Mouse (Mus musculus): ENCODE measurements around the gene Jpt2. TPM values are rescaled to one million over a fixed set of nuclear protein-coding genes. Genes with fewer than 3 reads are reported as not detected.

Jpt2 gene
- 197 and 218 TPM in 2 replicates for polyA plus RNA-seq (2015; fragmentation: Nextera tagmentation; extraction: Ambion mirVana)

DNA sequence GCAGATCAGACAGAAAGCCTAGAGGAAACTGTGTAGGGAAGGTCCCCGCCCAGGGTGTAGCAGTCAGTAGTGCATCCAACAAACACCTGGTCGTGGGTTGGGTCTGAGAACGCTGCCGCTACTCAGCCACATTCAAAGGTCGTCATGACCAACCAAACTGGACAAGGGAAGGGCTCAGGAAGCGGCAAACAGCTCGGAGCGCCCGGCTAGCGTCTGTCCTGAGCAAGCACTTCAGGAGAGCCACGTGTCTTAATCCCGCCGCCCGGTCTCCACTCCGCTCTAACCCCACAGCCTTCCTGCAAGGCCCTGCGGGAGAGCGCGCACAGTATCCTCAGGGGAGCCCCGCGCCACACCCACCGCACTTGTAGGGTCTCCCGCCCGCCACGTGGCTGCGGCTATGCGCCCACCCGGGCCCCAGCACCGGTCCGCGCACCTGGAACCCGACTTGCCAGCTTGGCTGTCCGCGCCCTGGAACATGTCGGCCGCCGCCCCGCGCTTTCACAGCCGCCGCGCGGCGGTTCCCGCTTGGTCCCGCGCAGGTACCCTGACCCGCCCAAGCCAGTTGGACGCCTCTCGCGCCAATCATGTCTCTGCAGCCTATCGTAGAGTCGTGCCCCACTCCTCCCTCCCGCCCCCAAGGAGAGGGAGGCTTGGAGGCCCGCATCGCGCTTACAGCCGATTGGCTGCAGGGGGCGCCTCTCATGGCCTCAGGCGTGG is at the start of gene Jpt2:
Gene Jpt2, minus strand, starts transcription at position 555 of the 717 bp plus-strand sequence.
- Histone ChIP-seq H3K27me3 (ENCODE audit: insufficient read depth, low read length) (no peaks in the 10 kb centered on the region), H3K4me2 (replicated peaks; ENCODE audit: low read depth, low read length) (peak within 1 kb of the TSS; percentile 70), H3K4me3 (ENCODE audit: low read length) (peak within 1 kb of the TSS; percentile 95), H3K9me3 (ENCODE audit: low read length) (no peaks in the 10 kb centered on the region), H3K36me3 (ENCODE audit: insufficient read depth, low read length) (peaks cover 41% of the 10 kb centered on the region), H3K4me1 (ENCODE audit: insufficient read depth, low read length) (peaks cover 11% of the 10 kb centered on the region), H3K9ac (replicated peaks; ENCODE audit: low read length) (peak within 1 kb of the TSS; percentile 90), H3K27ac (ENCODE audit: low read length) (peak within 1 kb of the TSS; percentile 84)
- WGBS, result 0% methylated on average over 58 of the region's 59 CpGs
- ATAC-seq (ENCODE audit: low FRiP score, low TSS enrichment), result peak; percentile 100

- H3K9me3 ChIP-seq (ENCODE audit: low read length), result no peaks in the 10 kb centered on the region
- ATAC-seq (ENCODE audit: low FRiP score, low TSS enrichment), result no peak
- peaks cover under 1% of the 10 kb centered on the region; the same call in 1 of the 2 replicates for H3K4me1 ChIP-seq (ENCODE audit: insufficient read depth, low read length)
- no peaks in the 10 kb centered on the region for H3K27me3 ChIP-seq (ENCODE audit: insufficient read depth, low read length)
- H3K4me3 ChIP-seq (ENCODE audit: low read length), result no peak overlapping the region
- no peak overlapping the region for H3K9ac ChIP-seq (replicated peaks; ENCODE audit: low read length)
- H3K4me2 ChIP-seq (replicated peaks; ENCODE audit: low read depth, low read length), result no peak overlapping the region
- no peak overlapping the region for H3K27ac ChIP-seq (ENCODE audit: low read length)
- peaks cover 54% of the 10 kb centered on the region for H3K36me3 ChIP-seq (ENCODE audit: insufficient read depth, low read length)
These were observed 47.0 kb upstream of the Jpt2 start for GRCm38 (mm10) chr17:25007480-25007879.

GRCm38 (mm10) chr17:25005102-25005501 is 44.6 kb upstream of the Jpt2 start:
- Histone ChIP-seq H3K9me3 (ENCODE audit: low read length) (no peaks in the 10 kb centered on the region), H3K27me3 (ENCODE audit: insufficient read depth, low read length) (no peaks in the 10 kb centered on the region), H3K9ac (replicated peaks; ENCODE audit: low read length) (no peak overlapping the region), H3K36me3 (ENCODE audit: insufficient read depth, low read length) (peaks cover 46% of the 10 kb centered on the region), H3K4me1 (ENCODE audit: insufficient read depth, low read length) (no peaks in the 10 kb centered on the region), H3K4me2 (replicated peaks; ENCODE audit: low read depth, low read length) (no peak overlapping the region), H3K4me3 (ENCODE audit: low read length) (no peak overlapping the region), H3K27ac (ENCODE audit: low read length) (no peak overlapping the region)
- ATAC-seq (ENCODE audit: low FRiP score, low TSS enrichment), result no peak
- 98% methylated on average over 3 of the region's 3 CpGs for WGBS

- no peak for ATAC-seq (ENCODE audit: low FRiP score, low TSS enrichment)
- 94% methylated on average over 6 of the region's 6 CpGs for WGBS
These were observed 34.2 kb upstream of the Jpt2 start for GRCm38 (mm10) chr17:24994721-24995120.

DNA sequence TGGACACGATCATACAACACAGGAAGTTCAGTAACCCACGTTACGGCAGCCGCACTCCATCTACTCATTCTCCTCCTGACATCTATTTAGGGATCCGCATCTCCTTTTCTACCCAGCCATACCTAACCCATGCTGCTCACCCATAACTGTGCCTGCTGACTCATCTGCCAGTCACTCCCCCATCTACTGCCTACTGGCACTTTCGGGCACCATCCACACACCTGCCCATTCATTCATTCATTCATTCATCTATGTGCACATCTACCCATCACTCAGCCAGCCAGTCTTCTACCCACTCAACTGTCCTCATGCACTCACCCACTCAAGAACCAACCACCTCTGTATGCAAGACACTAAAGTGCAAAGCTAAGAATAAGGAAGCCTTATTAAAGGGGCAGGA is 26.7 kb upstream of the Jpt2 start:
- Histone ChIP-seq H3K4me3 (ENCODE audit: low read length) (no peak overlapping the region), H3K4me2 (replicated peaks; ENCODE audit: low read depth, low read length) (no peak overlapping the region), H3K4me1 (ENCODE audit: insufficient read depth, low read length) (no peaks in the 10 kb centered on the region), H3K27me3 (ENCODE audit: insufficient read depth, low read length) (no peaks in the 10 kb centered on the region), H3K36me3 (ENCODE audit: insufficient read depth, low read length) (peaks cover 76% of the 10 kb centered on the region), H3K9me3 (ENCODE audit: low read length) (no peaks in the 10 kb centered on the region), H3K27ac (ENCODE audit: low read length) (no peak overlapping the region), H3K9ac (replicated peaks; ENCODE audit: low read length) (no peak overlapping the region)
- WGBS, result 95% methylated on average over 6 of the region's 6 CpGs
- ATAC-seq (ENCODE audit: low FRiP score, low TSS enrichment), result no peak

More at GRCm38 (mm10) chr17:24994721-24995120, 34.2 kb upstream of the Jpt2 start:
- H3K4me1 ChIP-seq (ENCODE audit: insufficient read depth, low read length), result no peaks in the 10 kb centered on the region
- H3K4me2 ChIP-seq (replicated peaks; ENCODE audit: low read depth, low read length), result no peak overlapping the region
- no peak overlapping the region for H3K4me3 ChIP-seq (ENCODE audit: low read length)
- H3K27ac ChIP-seq (ENCODE audit: low read length), result no peak overlapping the region
- no peaks in the 10 kb centered on the region for H3K27me3 ChIP-seq (ENCODE audit: insufficient read depth, low read length)
- peaks cover 83% of the 10 kb centered on the region for H3K36me3 ChIP-seq (ENCODE audit: insufficient read depth, low read length)
- no peaks in the 10 kb centered on the region for H3K9me3 ChIP-seq (ENCODE audit: low read length)
- no peak overlapping the region for H3K9ac ChIP-seq (replicated peaks; ENCODE audit: low read length)

DNA sequence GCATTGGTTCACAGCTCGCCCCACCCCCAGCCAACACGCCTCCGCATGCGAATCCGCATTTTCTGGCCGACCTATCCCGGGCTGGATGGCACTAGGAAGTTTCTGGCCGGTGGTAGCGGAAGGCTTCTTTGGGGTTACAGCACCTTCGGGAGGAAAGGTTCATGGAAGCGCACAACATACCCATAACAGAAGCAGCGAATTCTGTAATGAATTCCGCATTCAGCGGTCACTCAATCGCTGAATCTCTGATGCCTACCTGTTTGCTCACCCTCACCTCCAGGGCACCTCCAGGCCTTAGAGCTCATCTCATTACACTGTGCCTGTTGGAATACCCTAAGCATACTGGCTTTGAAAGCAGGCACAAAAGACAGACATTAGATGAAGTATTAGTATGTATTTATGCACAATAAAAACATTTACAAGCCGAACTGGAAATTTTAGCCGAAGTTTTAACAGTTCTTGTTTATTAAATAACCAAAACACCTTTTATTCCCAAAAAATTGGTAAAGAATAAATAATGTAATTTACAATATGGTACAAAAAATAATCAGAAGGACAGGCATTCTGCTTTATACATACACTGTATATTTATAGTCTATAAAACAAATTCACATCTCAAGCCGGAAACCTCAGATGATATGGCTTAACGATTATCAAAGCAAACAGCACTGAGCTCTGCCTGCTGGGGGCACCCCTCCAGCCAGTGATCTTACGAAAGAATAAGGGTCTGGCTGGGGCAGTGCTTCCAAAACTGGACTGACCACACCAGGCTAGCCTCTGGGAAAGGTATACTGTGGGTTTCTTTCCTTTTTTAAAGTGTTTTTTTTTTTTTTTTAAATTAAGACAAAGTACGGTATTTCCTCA is 595 bp upstream of the Jpt2 start:
- no peaks in the 10 kb centered on the region for H3K9me3 ChIP-seq (ENCODE audit: low read length)
- H3K27me3 ChIP-seq (ENCODE audit: insufficient read depth, low read length), result no peaks in the 10 kb centered on the region
- H3K9ac ChIP-seq (replicated peaks; ENCODE audit: low read length), result peak overlapping the region; percentile 69
- H3K4me2 ChIP-seq (replicated peaks; ENCODE audit: low read depth, low read length), result peak overlapping the region; percentile 70
- 13% methylated on average over 21 of the region's 21 CpGs for WGBS
- peak overlapping the region; percentile 95 for H3K4me3 ChIP-seq (ENCODE audit: low read length)
- peak; percentile 42 for ATAC-seq (ENCODE audit: low FRiP score, low TSS enrichment)
- H3K36me3 ChIP-seq (ENCODE audit: insufficient read depth, low read length), result peaks cover 41% of the 10 kb centered on the region
- H3K4me1 ChIP-seq (ENCODE audit: insufficient read depth, low read length), result peaks cover 11% of the 10 kb centered on the region
- peak overlapping the region; percentile 69 for H3K27ac ChIP-seq (ENCODE audit: low read length)

DNA sequence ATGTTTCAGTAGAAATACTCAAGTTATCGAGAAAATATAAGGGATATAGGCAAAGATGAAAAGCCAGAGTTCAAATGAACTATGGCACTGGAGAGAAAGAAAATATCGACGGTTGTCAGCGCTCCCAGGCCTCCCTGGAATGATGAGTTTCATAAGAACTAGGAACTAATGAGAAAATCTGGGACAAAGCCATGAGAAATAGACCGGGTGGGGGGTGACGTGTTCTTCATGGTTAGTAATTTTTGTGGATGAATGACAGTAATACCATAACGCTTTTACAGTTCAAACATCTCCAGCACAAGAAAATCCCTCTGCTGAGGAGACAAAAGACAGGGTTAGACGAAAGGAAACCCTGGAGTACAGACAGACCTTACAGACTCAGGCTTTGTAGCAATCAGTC is 1.1 kb downstream of the Jpt2 start:
- Histone ChIP-seq H3K4me3 (ENCODE audit: low read length) (peak overlapping the region; percentile 95), H3K4me2 (replicated peaks; ENCODE audit: low read depth, low read length) (peak overlapping the region; percentile 70), H3K27me3 (ENCODE audit: insufficient read depth, low read length) (no peaks in the 10 kb centered on the region), H3K4me1 (ENCODE audit: insufficient read depth, low read length) (peaks cover 11% of the 10 kb centered on the region), H3K36me3 (ENCODE audit: insufficient read depth, low read length) (peaks cover 41% of the 10 kb centered on the region), H3K27ac (ENCODE audit: low read length) (0 out of 2 replicates have a peak overlapping the region, but pooled peaks have one; percentile 84), H3K9me3 (ENCODE audit: low read length) (no peaks in the 10 kb centered on the region), H3K9ac (replicated peaks; ENCODE audit: low read length) (peak overlapping the region; percentile 90)
- 38% methylated on average over 8 of the region's 8 CpGs for WGBS
- no peak for ATAC-seq (ENCODE audit: low FRiP score, low TSS enrichment)

DNA sequence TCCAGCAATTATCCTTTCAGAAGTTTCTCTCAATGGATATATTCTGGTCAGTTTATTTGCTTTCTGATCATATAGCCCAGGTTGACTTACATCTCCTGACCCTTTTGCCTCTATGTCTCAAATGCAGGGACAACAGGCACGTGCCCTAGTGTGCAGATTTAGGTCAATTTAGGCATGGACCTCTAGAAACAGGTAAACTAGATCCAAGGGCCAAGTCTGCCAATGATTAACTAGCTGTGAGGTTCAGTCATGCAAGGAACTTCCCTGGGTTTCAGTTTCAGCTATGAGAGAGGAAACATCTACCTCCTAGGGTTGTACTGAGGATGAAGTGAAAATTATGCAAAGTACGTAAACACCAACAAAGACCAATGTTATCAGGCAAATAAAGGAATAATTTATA is 7.2 kb downstream of the Jpt2 start:
- 69% methylated on average over 2 of the region's 2 CpGs for whole genome bisulfite sequencing
- ATAC-seq (ENCODE audit: low FRiP score, low TSS enrichment), result peak; percentile 67
- H3K4me1 ChIP-seq (ENCODE audit: insufficient read depth, low read length), result peaks cover 12% of the 10 kb centered on the region; the same call in 1 of the 2 replicates
- no peaks in the 10 kb centered on the region for H3K9me3 ChIP-seq (ENCODE audit: low read length)
- H3K27me3 ChIP-seq (ENCODE audit: insufficient read depth, low read length), result no peaks in the 10 kb centered on the region
- H3K27ac ChIP-seq (ENCODE audit: low read length), result peak overlapping the region; percentile 50; the same call in 1 of the 2 replicates
- no peak overlapping the region for H3K4me2 ChIP-seq (replicated peaks; ENCODE audit: low read depth, low read length)
- H3K9ac ChIP-seq (replicated peaks; ENCODE audit: low read length), result no peak overlapping the region
- no peak overlapping the region for H3K4me3 ChIP-seq (ENCODE audit: low read length)
- peaks cover 38% of the 10 kb centered on the region for H3K36me3 ChIP-seq (ENCODE audit: insufficient read depth, low read length)

DNA sequence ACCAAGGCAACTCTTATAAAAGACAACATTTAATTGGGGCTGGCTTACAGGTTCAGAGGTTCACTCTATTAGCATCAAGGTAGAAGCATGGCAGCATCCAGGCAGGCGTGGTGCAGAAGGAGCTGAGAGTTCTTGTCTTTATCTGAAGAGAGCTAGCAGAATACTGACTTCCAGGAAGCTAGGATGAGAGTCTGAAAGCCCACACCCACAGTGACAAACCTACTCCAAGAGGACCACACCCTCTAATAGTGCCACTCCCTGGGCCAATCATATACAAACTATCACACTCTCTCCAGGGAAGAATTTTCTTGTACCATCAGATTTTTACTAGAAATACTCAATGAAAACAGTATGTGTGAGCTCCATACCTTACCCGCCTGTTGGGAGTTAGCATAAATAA is 9.8 kb downstream of the Jpt2 start:
- Histone ChIP-seq H3K27ac (ENCODE audit: low read length) (no peak overlapping the region), H3K4me3 (ENCODE audit: low read length) (no peak overlapping the region), H3K9me3 (ENCODE audit: low read length) (no peaks in the 10 kb centered on the region), H3K4me1 (ENCODE audit: insufficient read depth, low read length) (peaks cover 12% of the 10 kb centered on the region; the same call in 1 of the 2 replicates), H3K9ac (replicated peaks; ENCODE audit: low read length) (no peak overlapping the region), H3K27me3 (ENCODE audit: insufficient read depth, low read length) (no peaks in the 10 kb centered on the region), H3K36me3 (ENCODE audit: insufficient read depth, low read length) (peaks cover 50% of the 10 kb centered on the region), H3K4me2 (replicated peaks; ENCODE audit: low read depth, low read length) (no peak overlapping the region)
- ATAC-seq (ENCODE audit: low FRiP score, low TSS enrichment), result no peak
- 91% methylated on average over 2 of the region's 2 CpGs for WGBS

Data from kidney, embryonic 16.5 days (tissue).